Mouse (Mus musculus) midbrain, embryonic 10.5 days (tissue): ENCODE measurements around the gene Smcr8. TPM values are rescaled to one million over a fixed set of nuclear protein-coding genes. Genes with fewer than 3 reads are reported as not detected.

ENCODE experiments used
- DNase-seq: peaks from one replicate; pipeline ENCODE4 v3.0.0-alpha.2; 2017; ENCODE audit warnings: low spot score
- H3K27ac ChIP-seq: fragments of 300-500 bp; sonication (generic); replicated peaks from 2 replicates; pipeline ENCODE4 v1.5.1; 2016; ENCODE audit warnings: mild to moderate bottlenecking
- H3K27me3 ChIP-seq: fragments of 300-500 bp; sonication (generic); 2 replicates; pipeline ENCODE4 v1.6.1; 2016; ENCODE audit warnings: low read depth, mild to moderate bottlenecking; ENCODE audit not compliant: poor library complexity, severe bottlenecking
- H3K36me3 ChIP-seq: fragments of 300-500 bp; sonication (generic); 2 replicates; pipeline ENCODE4 v1.6.1; 2016; ENCODE audit warnings: mild to moderate bottlenecking, moderate library complexity
- H3K4me1 ChIP-seq: fragments of 300-500 bp; sonication (generic); 2 replicates; pipeline ENCODE4 v1.6.1; 2016
- H3K4me3 ChIP-seq: fragments of 300-500 bp; sonication (generic); 2 replicates; pipeline ENCODE4 v1.5.1; 2016; ENCODE audit warnings: mild to moderate bottlenecking, moderate library complexity
- H3K9me3 ChIP-seq: fragments of 300-500 bp; sonication (generic); replicated peaks from 2 replicates; pipeline ENCODE4 v1.6.1; 2016; ENCODE audit warnings: mild to moderate bottlenecking
- WGBS: fragments of 180-500 bp; shearing (Covaris S2); methylation state at CpG from one replicate; pipeline ENCODE4 v1.1.7; 2016; 5-methylcytosine and 5-hydroxymethylcytosine counted together
- polyA plus RNA-seq: library from polyadenylated mRNA; unstranded; fragments of >200 nt; fragmentation: Nextera tagmentation; extraction: Ambion mirVana; gene quantifications from 2 replicates; pipeline ENCODE4 v1.2.1, GENCODE M21; 2016

Smcr8 gene
- 7.8 and 8.8 TPM in 2 replicates for polyA plus RNA-seq

DNA sequence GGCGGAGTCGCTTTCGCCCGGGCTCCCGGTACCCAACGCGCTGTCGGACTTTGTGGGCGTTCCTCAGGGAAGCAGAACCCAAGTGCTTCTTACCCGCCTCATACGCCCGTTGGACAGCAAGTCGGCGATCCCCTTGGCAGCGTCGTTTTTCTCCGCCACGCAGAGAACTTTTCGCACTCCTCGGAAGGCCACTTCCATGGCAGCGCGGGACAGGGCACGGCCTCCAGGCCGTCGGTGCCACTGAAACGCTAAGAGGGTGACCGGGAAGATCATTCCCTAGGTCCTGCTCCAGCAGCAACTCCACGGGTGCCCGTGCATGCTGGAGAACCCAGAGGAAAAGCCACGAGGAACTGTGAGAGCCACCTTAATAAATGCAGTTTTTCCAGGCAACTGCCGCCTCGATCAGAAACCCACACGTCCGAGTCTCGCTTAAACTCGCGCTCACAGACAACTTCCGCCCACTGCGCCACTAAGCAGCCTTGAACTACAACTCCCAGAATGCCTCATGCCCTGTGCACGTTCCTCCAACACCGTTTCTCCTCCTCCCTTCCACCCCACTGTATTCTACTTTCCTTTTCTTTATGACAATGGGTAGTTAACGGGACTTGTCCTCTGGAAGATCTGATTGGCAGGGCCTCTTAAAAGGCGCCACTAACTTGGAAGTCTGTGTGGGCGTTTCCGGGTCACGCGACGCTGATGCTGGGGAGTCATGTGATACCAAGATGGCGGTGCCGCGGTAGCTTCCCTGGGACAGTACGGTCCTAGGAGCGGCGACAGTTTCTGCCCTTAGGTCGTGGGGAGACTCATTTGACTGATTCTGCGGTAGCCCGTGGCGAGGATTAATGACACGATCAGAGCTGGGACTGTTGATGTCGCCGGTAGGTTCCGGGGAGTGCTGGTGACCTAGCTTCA lies at the start of gene Smcr8, which contains the start of gene Top3a:
Gene Smcr8, plus strand, starts transcription at position 696 of the 912 bp plus-strand sequence.
Gene Top3a, minus strand, starts transcription at position 537 of the 912 bp plus-strand sequence.
- DNase-seq: peak; percentile 89
- peaks cover 65% of the 10 kb centered on the region for H3K4me1 ChIP-seq
- peaks cover 36% of the 10 kb centered on the region for H3K36me3 ChIP-seq
- no peaks in the 10 kb centered on the region for H3K9me3 ChIP-seq
- no peaks in the 10 kb centered on the region for H3K27me3 ChIP-seq
- WGBS: under 1% methylated on average over 62 of the region's 62 CpGs
- H3K27ac ChIP-seq: peak within 1 kb of the TSS; percentile 84
- peak within 1 kb of the TSS; percentile 68 for H3K4me3 ChIP-seq

- Histone ChIP-seq H3K4me3 (peak within 1 kb of the TSS; percentile 94), H3K9me3 (no peaks in the 10 kb centered on the region), H3K36me3 (peaks cover 51% of the 10 kb centered on the region), H3K27ac (peak within 1 kb of the TSS; percentile 92), H3K27me3 (no peaks in the 10 kb centered on the region), H3K4me1 (peaks cover 35% of the 10 kb centered on the region)
- WGBS: under 1% methylated on average over 44 of the region's 44 CpGs
- DNase-seq: peak; percentile 94
Measured at GRCm38 (mm10) chr11:60728260-60728761, 49.0 kb upstream of the Smcr8 start, which contains the start of gene Mief2. TSS of gene Mief2 (plus strand) at chr11:60728398.

DNA sequence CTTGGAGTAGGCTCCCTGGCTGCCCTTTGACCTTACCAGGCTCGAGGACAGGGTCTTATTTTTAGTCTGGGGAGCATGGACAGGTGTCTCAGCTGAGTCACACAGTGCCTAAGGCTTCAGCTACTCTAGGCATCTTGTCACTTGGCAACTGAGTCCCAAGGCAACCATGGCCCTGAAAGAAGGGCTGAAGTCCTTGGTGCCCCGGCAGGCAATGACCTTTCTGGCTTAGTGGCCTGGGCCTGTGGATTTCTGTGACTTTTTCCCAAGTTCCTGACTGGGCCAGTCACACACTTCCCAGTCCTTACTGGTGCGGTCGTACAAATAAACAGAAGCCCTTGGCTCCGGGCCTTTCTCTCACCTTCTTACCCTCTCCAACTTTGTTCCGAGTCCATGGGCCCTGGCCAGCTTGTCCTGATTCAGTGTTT lies 48.1 kb upstream of the Smcr8 start:
- Histone ChIP-seq H3K27ac (peak overlapping the region; percentile 92; the same call in 1 of the 2 replicates), H3K27me3 (no peaks in the 10 kb centered on the region), H3K4me1 (peaks cover 35% of the 10 kb centered on the region), H3K9me3 (no peaks in the 10 kb centered on the region), H3K4me3 (peak overlapping the region; percentile 94), H3K36me3 (peaks cover 50% of the 10 kb centered on the region)
- WGBS: 82% methylated on average over 6 of the region's 6 CpGs
- DNase-seq: no peak

GRCm38 (mm10) chr11:60730169-60730568 lies 47.2 kb upstream of the Smcr8 start:
- 89% methylated on average over 9 of the region's 9 CpGs for WGBS
- DNase-seq: no peak
- H3K4me1 ChIP-seq: peaks cover 35% of the 10 kb centered on the region
- H3K4me3 ChIP-seq: no peak overlapping the region
- no peaks in the 10 kb centered on the region for H3K9me3 ChIP-seq
- H3K36me3 ChIP-seq: peaks cover 41% of the 10 kb centered on the region
- no peak overlapping the region for H3K27ac ChIP-seq
- no peaks in the 10 kb centered on the region for H3K27me3 ChIP-seq

DNA sequence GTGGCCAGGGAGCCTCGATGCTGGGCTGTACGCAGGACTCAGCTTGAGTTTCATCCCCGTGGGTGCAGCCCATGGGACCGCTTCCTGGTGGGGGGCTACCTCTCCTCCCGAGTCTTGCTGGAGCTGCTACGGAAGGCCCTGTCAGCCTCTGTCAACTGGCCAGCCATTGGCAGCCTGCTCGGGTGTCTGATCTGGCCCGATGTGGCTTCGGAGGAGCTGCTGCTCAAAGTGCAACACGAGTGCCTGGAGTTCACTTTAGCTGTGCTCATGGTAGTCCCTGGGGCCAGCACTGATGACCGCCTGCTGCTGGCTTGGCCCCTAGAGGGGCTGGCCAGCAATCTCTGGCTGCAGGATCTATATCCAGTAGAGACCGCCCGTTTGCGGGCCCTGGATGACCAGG lies 46.1 kb upstream of the Smcr8 start:
- H3K9me3 ChIP-seq: no peaks in the 10 kb centered on the region
- H3K4me3 ChIP-seq: no peak overlapping the region
- no peak overlapping the region for H3K27ac ChIP-seq
- no peaks in the 10 kb centered on the region for H3K27me3 ChIP-seq
- DNase-seq: no peak
- H3K4me1 ChIP-seq: peaks cover 31% of the 10 kb centered on the region
- H3K36me3 ChIP-seq: peaks cover 43% of the 10 kb centered on the region
- WGBS: 94% methylated on average over 14 of the region's 14 CpGs

GRCm38 (mm10) chr11:60734206-60734605 lies 43.1 kb upstream of the Smcr8 start:
- 86% methylated on average over 2 of the region's 2 CpGs for WGBS
- no peak for DNase-seq
- H3K27ac ChIP-seq: no peak overlapping the region
- H3K36me3 ChIP-seq: peaks cover 62% of the 10 kb centered on the region
- no peaks in the 10 kb centered on the region for H3K9me3 ChIP-seq
- H3K4me3 ChIP-seq: no peak overlapping the region
- no peaks in the 10 kb centered on the region for H3K27me3 ChIP-seq
- peaks cover 6% of the 10 kb centered on the region for H3K4me1 ChIP-seq

GRCm38 (mm10) chr11:60735191-60735590 lies 42.1 kb upstream of the Smcr8 start:
- no peak overlapping the region for H3K4me3 ChIP-seq
- H3K36me3 ChIP-seq: peaks cover 72% of the 10 kb centered on the region
- WGBS: 77% methylated on average over 5 of the region's 5 CpGs
- H3K27ac ChIP-seq: no peak overlapping the region
- H3K4me1 ChIP-seq: no peaks in the 10 kb centered on the region
- H3K27me3 ChIP-seq: no peaks in the 10 kb centered on the region
- H3K9me3 ChIP-seq: no peaks in the 10 kb centered on the region
- DNase-seq: no peak

DNA sequence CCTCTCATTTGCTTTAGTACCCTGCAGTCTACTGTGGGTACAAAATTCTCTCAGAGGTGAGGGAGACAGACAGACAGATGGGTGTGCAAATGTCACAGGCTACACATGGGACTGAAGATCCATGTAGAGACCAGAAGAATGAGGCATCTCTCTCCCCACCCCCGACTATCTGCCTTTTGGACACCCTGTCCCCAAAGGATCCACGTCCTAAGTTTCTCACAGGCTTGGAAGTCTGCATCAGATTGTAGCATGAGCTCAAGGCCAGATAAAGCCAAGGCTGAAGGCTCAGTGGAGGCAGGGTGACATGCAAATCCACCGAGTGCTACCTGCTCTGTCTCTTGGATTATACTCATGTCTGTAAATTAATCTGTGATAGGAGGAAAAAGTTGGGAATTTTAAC lies 40.8 kb upstream of the Smcr8 start:
- H3K9me3 ChIP-seq: no peaks in the 10 kb centered on the region
- 81% methylated on average over 3 of the region's 3 CpGs for WGBS
- no peaks in the 10 kb centered on the region for H3K4me1 ChIP-seq
- no peak for DNase-seq
- H3K36me3 ChIP-seq: peaks cover 73% of the 10 kb centered on the region
- H3K27me3 ChIP-seq: no peaks in the 10 kb centered on the region
- no peak overlapping the region for H3K27ac ChIP-seq
- H3K4me3 ChIP-seq: no peak overlapping the region

DNA sequence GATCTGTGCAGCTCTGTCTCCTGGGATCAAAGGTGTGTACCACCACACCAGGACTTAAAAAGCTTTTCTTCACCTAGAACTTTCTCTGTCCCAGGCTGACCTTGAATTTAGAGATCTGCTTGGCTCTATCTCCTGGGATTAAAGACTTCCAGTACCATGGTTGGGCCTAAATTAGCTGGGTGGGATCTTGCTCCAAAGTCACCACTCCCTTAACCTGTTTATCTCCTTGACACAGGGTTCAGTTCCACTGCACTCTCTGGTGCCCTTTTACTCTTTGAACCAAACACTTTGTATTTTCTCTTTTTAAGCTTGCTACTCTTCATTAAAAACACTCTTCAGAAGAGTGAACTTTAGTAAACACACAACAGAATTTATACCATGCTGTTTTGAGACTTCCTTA lies 39.9 kb upstream of the Smcr8 start:
- Histone ChIP-seq H3K27ac (no peak overlapping the region), H3K4me1 (no peaks in the 10 kb centered on the region), H3K27me3 (no peaks in the 10 kb centered on the region), H3K4me3 (no peak overlapping the region), H3K36me3 (peaks cover 73% of the 10 kb centered on the region), H3K9me3 (no peaks in the 10 kb centered on the region)
- DNase-seq: no peak

DNA sequence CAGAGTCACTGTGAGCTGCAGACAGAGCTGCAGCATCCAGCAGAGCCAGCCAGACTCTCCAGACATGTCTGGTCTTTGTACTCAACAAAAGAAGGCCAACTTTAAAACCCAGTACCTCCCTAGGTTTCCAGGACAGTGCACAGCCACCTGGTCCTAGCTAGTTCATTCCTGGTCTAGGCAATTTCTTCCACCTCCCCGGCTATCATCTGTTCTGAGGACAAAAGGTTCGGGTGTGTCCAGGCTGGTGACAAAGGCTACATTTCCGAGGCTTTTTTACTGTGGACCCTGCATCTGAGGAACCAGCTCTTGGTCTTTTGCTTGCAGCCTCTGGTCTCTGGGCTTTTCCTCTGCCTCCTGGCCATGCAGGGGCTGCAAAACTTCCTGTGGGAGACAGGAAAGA lies 37.0 kb upstream of the Smcr8 start:
- H3K4me3 ChIP-seq: no peak overlapping the region
- no peak overlapping the region for H3K27ac ChIP-seq
- no peaks in the 10 kb centered on the region for H3K9me3 ChIP-seq
- 87% methylated on average over 3 of the region's 3 CpGs for WGBS
- DNase-seq: no peak
- no peaks in the 10 kb centered on the region for H3K27me3 ChIP-seq
- no peaks in the 10 kb centered on the region for H3K4me1 ChIP-seq
- H3K36me3 ChIP-seq: peaks cover 85% of the 10 kb centered on the region

GRCm38 (mm10) chr11:60755570-60755969 lies 21.8 kb upstream of the Smcr8 start:
- no peak overlapping the region for H3K27ac ChIP-seq
- no peaks in the 10 kb centered on the region for H3K4me1 ChIP-seq
- no peak for DNase-seq
- whole genome bisulfite sequencing: 91% methylated on average over 7 of the region's 7 CpGs
- H3K36me3 ChIP-seq: peaks cover 97% of the 10 kb centered on the region
- H3K27me3 ChIP-seq: no peaks in the 10 kb centered on the region
- no peaks in the 10 kb centered on the region for H3K9me3 ChIP-seq
- no peak overlapping the region for H3K4me3 ChIP-seq

- Histone ChIP-seq H3K4me1 (no peaks in the 10 kb centered on the region), H3K36me3 (peaks cover 86% of the 10 kb centered on the region), H3K9me3 (no peaks in the 10 kb centered on the region), H3K27me3 (no peaks in the 10 kb centered on the region), H3K27ac (no peak overlapping the region), H3K4me3 (no peak overlapping the region)
- WGBS: 91% methylated on average over 3 of the region's 3 CpGs
- no peak for DNase-seq
Measured at GRCm38 (mm10) chr11:60761681-60762080, 15.6 kb upstream of the Smcr8 start.

GRCm38 (mm10) chr11:60766969-60767368 lies 10.4 kb upstream of the Smcr8 start:
- H3K9me3 ChIP-seq: no peaks in the 10 kb centered on the region
- no peaks in the 10 kb centered on the region for H3K27me3 ChIP-seq
- H3K4me3 ChIP-seq: no peak overlapping the region
- H3K36me3 ChIP-seq: peaks cover 37% of the 10 kb centered on the region
- H3K27ac ChIP-seq: no peak overlapping the region
- DNase-seq: no peak
- WGBS: 87% methylated on average over 4 of the region's 4 CpGs
- H3K4me1 ChIP-seq: no peaks in the 10 kb centered on the region
